Mouse (Mus musculus) adrenal gland (tissue): ENCODE data around the gene Cmc1.

Source experiments
- intact Hi-C: fragments of 180-260 bp; cut with DNase I; formaldehyde crosslinking; loops from one replicate; pipeline ENCODE4 v1.15.1; 2025

Gene Cmc1

DNA sequence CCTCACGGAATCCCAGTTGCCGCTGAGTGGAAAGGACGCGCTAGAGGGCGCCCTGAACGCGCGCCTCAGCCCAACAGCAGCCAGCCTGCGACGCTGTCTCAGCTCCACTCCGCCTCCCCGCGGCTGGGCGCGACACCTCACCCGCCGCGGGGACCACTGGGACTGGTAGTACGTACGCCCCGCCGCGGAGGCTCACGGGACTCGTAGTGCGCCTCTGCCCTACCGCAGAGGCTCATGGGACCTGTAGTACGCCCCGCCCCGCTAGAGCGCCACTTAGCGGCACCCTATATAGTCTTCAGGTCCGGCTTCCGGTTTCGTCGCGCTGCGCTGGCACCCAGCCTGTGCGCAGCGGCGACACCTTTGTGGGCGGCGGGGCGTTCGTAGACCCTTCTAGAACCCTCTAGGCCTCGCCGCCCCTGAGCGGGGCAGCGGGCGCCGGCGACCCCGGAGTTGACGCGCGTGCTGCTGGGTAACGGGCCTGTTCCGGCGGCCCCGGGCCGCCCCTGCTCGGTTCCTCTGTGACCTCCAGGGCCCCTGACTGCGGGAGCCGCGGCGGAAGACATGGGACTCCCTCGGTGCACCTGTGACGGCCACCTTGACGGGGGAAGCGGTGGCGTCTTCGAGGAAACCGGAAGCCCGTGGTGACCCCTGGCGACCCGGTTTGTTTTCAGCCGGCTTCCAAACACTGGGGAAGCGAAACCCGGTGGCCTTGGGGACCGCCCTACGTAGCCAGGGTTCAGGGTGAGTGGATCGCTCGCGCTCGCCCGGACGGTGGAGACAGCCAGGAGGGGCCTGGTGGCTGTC lies 109.6 kb downstream of the Cmc1 start, which contains the start of gene Azi2:
Gene Azi2 (plus strand): TSS at position 282 of the 804 bp plus-strand sequence.
- intact Hi-C loops = loop anchor here (5.0 kb wide), 1 partner anchor 447 kb away; no protein-coding TSS in a partner anchor

DNA sequence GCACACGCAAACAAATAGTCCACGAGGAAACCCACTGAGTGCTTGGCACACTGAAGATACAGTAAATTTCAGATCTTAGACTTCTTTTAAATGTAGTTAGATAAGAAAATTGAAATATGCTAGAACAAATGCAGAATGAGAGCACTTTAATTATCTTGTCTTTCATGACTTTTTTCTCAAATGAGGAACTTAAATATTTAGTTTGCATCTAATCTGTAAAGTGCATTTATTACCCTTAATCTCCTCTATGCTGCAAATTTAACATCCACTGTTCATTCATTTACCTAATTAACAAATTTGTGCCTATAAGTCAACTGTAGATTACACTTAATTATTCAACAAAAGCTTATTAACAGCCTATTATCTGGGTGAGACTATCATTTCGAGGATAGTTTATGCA lies 115.0 kb downstream of the Cmc1 start:
- intact Hi-C loops = no loop called here

DNA sequence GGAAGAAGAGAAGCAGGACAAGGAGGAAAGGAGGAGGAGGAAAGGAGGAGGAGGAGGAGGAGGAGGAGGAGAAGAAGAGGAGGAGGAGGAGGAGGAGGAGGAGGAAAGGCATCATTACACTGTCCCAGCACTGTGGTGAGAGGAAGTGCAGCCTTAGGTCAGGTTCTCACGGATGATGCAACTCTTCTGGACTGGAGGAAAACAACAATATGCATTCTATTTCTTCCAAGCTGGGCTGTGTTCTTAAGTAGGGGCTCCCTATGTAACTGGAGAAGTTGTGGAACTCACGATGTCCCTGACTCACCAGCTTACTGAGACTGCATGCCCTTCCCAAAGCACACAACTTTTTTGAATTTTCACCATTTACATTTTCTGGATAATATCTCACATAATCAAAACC lies 118.3 kb downstream of the Cmc1 start:
- intact Hi-C loops = no loop called here

DNA sequence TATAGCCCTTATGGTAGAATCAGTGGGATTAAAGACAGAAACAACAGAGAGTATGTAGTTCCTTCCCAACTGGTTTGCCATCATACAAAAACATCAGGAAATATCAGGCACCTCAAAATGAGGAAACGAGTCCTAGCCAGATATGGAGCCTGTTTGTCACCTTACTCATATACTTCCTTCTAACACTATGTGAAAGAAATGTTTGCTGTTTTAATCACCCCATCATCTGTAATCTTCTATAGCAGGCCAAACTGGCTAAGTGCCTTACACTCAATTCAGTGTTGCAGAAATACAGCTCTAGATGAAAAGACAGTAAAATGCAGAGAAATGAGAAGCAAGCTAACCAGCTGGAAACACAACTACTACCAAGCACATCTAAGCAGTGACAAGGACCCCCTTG lies 119.7 kb downstream of the Cmc1 start:
- intact Hi-C loops = no loop called here

DNA sequence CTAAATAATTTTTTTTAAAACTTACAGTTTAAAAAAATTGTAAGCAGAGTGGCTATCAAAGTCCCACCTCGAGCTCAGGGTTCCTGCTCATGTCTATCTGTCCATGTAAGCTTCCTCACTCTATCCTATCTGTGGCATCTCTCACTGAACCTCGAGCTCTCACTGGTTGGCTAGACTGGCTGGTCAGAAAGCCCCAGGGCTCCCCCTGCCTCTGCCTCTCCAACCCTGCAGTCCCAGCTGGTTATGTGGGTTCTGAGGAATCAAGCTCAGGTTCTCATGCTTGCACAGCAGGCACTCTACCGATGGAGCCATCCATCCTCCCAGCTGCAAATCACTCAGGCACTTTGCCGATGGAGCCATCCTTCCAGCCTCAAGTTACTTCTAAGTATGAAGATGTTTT lies 120.5 kb downstream of the Cmc1 start:
- intact Hi-C loops = no loop called here

DNA sequence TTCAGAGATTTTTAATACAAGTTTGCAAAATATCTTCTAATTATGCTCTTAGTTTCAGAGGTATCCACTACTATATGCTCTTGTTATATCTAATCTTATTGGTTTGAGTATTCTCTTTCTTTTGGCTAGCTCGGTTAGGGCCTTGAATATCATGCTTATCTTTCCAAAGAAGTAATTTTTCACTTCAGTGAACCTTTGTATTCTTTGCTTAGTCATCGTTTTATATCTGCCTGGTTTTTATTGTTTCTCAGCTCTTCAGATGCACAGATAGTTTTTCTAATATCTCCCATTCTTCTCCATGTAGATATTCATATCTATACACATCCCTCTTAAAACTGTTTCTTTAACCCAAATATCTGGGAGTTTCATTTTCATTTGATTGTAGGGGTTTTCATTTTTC lies 125.0 kb downstream of the Cmc1 start:
- intact Hi-C loops = no loop called here
